Mouse (Mus musculus) hematopoietic stem cell, adult 5-6 weeks (primary cell): ENCODE measurements around the gene Malsu1. TPM values are rescaled to one million over a fixed set of nuclear protein-coding genes. Genes with fewer than 3 reads are reported as not detected.

ENCODE experiments used
- ATAC-seq, 2 experiments: fragments of 125-278 bp in 1 of 2; replicated peaks in 1 of 2; 2 replicates each; pipeline ENCODE4 v1.8.0; 2016 to 2017; ENCODE audit warnings: inconsistent platforms in 2 of 2, mild to moderate bottlenecking in 2 of 2, moderate number of reproducible peaks in 2 of 2, low read depth in 1 of 2, moderate TSS enrichment in 1 of 2; ENCODE audit not compliant: low FRiP score in 2 of 2, poor library complexity in 2 of 2, severe bottlenecking in 2 of 2, insufficient read depth in 1 of 2, low TSS enrichment in 1 of 2
- total RNA-seq: library from RNA; stranded (forward); fragments of 172-1452, 232-1000 nt; gene quantifications from 2 replicates; pipeline ENCODE4 v1.2.3, GENCODE M21; 2017

The Malsu1 gene
- total RNA-seq, 1 experiment from 2014 or later, result 29.0 TPM

GRCm38 (mm10) chr6:49055256-49055733 is 18.3 kb upstream of the Malsu1 start:
- no peak for ATAC-seq

GRCm38 (mm10) chr6:49056009-49056408 is 17.6 kb upstream of the Malsu1 start:
- no peak for ATAC-seq

GRCm38 (mm10) chr6:49057053-49058021 is 16.3 kb upstream of the Malsu1 start:
- peak; percentile 69 to 80; a peak in 2 of 4 replicates for ATAC-seq

- no peak for ATAC-seq
These were observed 5.2 kb upstream of the Malsu1 start for GRCm38 (mm10) chr6:49068361-49068760.

- ATAC-seq, result peak; percentile 15 to 27; a peak in 2 of 4 replicates
These were observed 509 bp downstream of the Malsu1 start for GRCm38 (mm10) chr6:49074117-49074490.

- no peak for ATAC-seq
These were observed 4.3 kb downstream of the Malsu1 start for GRCm38 (mm10) chr6:49077894-49078293.

GRCm38 (mm10) chr6:49079313-49079712 is 5.7 kb downstream of the Malsu1 start:
- ATAC-seq, result no peak

- no peak for ATAC-seq
These were observed 9.4 kb downstream of the Malsu1 start for GRCm38 (mm10) chr6:49083008-49083407.

- ATAC-seq, result no peak
These were observed 21.4 kb downstream of the Malsu1 start for GRCm38 (mm10) chr6:49094968-49095367.

- no peak for ATAC-seq
These were observed 22.8 kb downstream of the Malsu1 start for GRCm38 (mm10) chr6:49096421-49096820.

- no peak for ATAC-seq
These were observed 23.4 kb downstream of the Malsu1 start for GRCm38 (mm10) chr6:49096933-49097461.

GRCm38 (mm10) chr6:49097596-49098110 is 24.1 kb downstream of the Malsu1 start:
- ATAC-seq, result no peak

GRCm38 (mm10) chr6:49099086-49099485 is 25.5 kb downstream of the Malsu1 start:
- no peak for ATAC-seq

GRCm38 (mm10) chr6:49106746-49107500 is 33.3 kb downstream of the Malsu1 start:
- no peak for ATAC-seq

- no peak for ATAC-seq
These were observed 35.6 kb downstream of the Malsu1 start for GRCm38 (mm10) chr6:49109196-49109595.

GRCm38 (mm10) chr6:49113895-49114294 is 40.3 kb downstream of the Malsu1 start:
- ATAC-seq, result no peak

- no peak for ATAC-seq
These were observed 40.9 kb downstream of the Malsu1 start for GRCm38 (mm10) chr6:49114457-49114856.

GRCm38 (mm10) chr6:49115550-49115949 is 42.0 kb downstream of the Malsu1 start:
- ATAC-seq, result no peak
